Mouse (Mus musculus): ENCODE measurements around the gene Pde6g. TPM values are rescaled to one million over a fixed set of nuclear protein-coding genes. Genes with fewer than 3 reads are reported as not detected.

Gene Pde6g
- 0.10 and 0.13 TPM in 2 replicates for polyA plus RNA-seq (2016; fragmentation: Nextera tagmentation; extraction: Ambion mirVana)

DNA sequence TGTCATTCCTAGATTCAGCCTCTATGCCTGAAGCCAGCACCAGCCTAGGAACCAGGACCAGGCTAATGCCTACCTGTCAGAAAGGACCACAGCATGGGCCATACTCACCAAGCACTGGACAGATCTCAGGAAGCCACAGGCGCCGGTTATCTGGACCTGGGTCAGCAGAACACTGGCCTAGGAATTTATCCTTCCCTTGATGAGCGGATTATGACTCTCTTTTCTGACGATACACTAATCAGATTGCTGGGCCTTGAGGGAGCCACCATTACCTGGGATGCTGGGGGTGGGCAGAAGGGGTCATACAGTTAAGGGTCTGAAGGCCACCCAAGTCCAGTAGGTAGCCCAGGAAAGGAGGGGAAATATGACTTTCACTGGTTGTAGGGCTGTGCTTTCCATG is at the start of gene Pde6g:
Gene Pde6g, minus strand, starts transcription at position 195 of the 400 bp plus-strand sequence.
- ATAC-seq (ENCODE audit: insufficient number of reproducible peaks, low FRiP score): no peak
- H3K4me1 ChIP-seq (replicated peaks): peaks cover 5% of the 10 kb centered on the region
- no peaks in the 10 kb centered on the region for H3K27me3 ChIP-seq (replicated peaks)
- no peak within 1 kb of the TSS for H3K9ac ChIP-seq
- WGBS: 74% methylated on average over 4 of the region's 4 CpGs
- no peaks in the 10 kb centered on the region for H3K9me3 ChIP-seq (replicated peaks)
- peaks cover 4% of the 10 kb centered on the region; the same call in 1 of the 2 replicates for H3K36me3 ChIP-seq
- no peak within 1 kb of the TSS for H3K4me3 ChIP-seq
- no peak within 1 kb of the TSS for H3K4me2 ChIP-seq
- H3K27ac ChIP-seq (ENCODE audit: poor library complexity, severe bottlenecking): no peak within 1 kb of the TSS

DNA sequence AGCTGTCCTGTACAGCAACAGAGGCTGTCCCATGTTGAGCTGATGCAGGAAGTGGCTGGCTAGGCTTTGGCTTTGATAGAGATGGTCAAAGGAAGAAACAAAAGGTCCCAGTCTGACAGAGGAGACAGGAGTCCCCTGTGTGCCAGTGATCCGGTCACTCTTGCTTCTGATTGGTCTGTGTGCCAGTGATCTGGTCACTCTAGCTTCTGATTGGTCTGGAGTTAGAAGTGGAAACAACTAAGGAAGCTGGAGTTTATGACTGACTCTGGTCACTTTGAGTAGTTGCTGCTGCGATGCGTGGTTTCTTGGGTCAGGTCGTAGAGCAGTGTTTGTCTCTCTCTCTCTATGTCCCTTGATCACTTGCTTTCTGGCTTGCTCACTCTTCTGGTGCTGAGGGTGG is 48.4 kb upstream of the Pde6g start:
- no peak for ATAC-seq (ENCODE audit: insufficient number of reproducible peaks, low FRiP score)
- H3K36me3 ChIP-seq: peaks cover 24% of the 10 kb centered on the region
- WGBS: 81% methylated on average over 4 of the region's 4 CpGs
- H3K27ac ChIP-seq (ENCODE audit: poor library complexity, severe bottlenecking): no peak overlapping the region
- H3K4me2 ChIP-seq: no peak overlapping the region
- no peaks in the 10 kb centered on the region for H3K9me3 ChIP-seq (replicated peaks)
- H3K4me1 ChIP-seq (replicated peaks): peaks cover 9% of the 10 kb centered on the region
- H3K4me3 ChIP-seq: no peak overlapping the region
- no peaks in the 10 kb centered on the region for H3K27me3 ChIP-seq (replicated peaks)
- H3K9ac ChIP-seq: no peak overlapping the region

DNA sequence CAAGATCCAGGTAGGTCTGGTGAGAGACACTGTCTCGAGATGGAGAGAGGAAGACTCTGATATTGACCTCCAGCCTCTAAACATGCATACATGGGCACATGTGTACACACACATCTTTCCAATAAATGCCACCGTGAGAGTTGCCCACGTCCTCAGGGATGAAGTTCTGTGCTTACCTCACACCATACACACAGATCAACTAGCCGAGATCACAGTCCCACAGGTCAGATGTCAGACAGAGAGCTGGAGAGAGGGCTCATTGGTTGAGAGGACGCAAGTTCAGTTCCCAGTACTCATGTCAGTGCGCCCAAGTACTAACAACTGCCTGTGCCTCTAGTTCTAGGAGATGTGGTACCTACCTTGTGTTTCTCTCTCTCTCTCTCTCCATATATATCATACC is 47.7 kb upstream of the Pde6g start:
- no peaks in the 10 kb centered on the region for H3K27me3 ChIP-seq (replicated peaks)
- WGBS: 69% methylated on average over 6 of the region's 6 CpGs

DNA sequence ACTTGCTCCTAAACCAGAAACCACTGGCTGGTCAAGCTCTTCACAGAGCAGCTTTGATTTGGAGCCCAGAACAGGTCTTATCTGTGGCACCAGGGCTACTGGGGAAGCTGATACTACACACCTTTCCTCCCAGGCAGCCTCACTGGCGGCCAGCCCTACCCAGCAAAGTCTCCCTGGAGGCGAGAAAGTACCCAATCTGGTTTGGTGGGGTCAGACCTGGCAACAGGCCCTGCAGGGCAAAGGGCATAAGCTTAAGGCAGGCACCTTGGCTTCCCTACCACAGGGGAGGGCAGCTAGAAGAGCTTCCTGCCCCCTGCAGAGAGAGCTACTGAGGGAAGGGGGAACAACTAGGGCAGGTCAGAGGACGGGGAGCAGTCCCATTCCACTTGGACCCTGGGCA is 47.1 kb upstream of the Pde6g start:
- peak overlapping the region; percentile 23; the same call in 1 of the 2 replicates for H3K9ac ChIP-seq
- H3K4me1 ChIP-seq (replicated peaks): peaks cover 9% of the 10 kb centered on the region
- H3K27ac ChIP-seq (ENCODE audit: poor library complexity, severe bottlenecking): no peak overlapping the region
- H3K36me3 ChIP-seq: peaks cover 37% of the 10 kb centered on the region
- no peak for ATAC-seq (ENCODE audit: insufficient number of reproducible peaks, low FRiP score)
- 9% methylated on average over 3 of the region's 3 CpGs for WGBS
- H3K9me3 ChIP-seq (replicated peaks): no peaks in the 10 kb centered on the region
- H3K4me2 ChIP-seq: no peak overlapping the region
- H3K4me3 ChIP-seq: no peak overlapping the region
- H3K27me3 ChIP-seq (replicated peaks): no peaks in the 10 kb centered on the region

More for the DNA sequence above, 47.7 kb upstream of the Pde6g start:
- no peak overlapping the region for H3K9ac ChIP-seq
- H3K36me3 ChIP-seq: peaks cover 30% of the 10 kb centered on the region
- no peak overlapping the region for H3K27ac ChIP-seq (ENCODE audit: poor library complexity, severe bottlenecking)
- H3K4me2 ChIP-seq: no peak overlapping the region
- no peak for ATAC-seq (ENCODE audit: insufficient number of reproducible peaks, low FRiP score)
- no peak overlapping the region for H3K4me3 ChIP-seq
- H3K4me1 ChIP-seq (replicated peaks): peaks cover 9% of the 10 kb centered on the region
- H3K9me3 ChIP-seq (replicated peaks): no peaks in the 10 kb centered on the region

DNA sequence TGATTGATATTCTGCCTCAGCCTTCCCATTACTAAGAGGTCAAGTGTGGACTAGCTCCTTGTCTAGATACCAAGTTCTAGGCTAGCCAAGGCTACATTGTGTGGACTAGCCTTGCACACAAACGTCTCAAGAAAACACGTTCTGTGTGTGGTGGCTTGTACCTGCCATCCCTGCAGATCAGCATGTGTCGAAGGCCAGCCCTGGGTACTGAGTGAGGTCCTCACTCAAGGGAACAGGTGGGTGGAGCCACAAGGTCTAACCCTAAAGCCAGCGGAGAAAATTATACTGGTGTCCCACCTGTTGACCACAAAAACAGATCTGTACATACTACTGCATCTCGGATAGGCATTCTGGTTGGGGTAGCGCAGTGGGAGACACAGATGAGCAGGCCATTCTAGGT is 46.6 kb upstream of the Pde6g start:
- peaks cover 9% of the 10 kb centered on the region for H3K4me1 ChIP-seq (replicated peaks)
- H3K27me3 ChIP-seq (replicated peaks): no peaks in the 10 kb centered on the region
- no peak overlapping the region for H3K27ac ChIP-seq (ENCODE audit: poor library complexity, severe bottlenecking)
- ATAC-seq (ENCODE audit: insufficient number of reproducible peaks, low FRiP score): no peak
- H3K9me3 ChIP-seq (replicated peaks): no peaks in the 10 kb centered on the region
- no peak overlapping the region for H3K9ac ChIP-seq
- peaks cover 42% of the 10 kb centered on the region for H3K36me3 ChIP-seq
- no peak overlapping the region for H3K4me3 ChIP-seq
- no peak overlapping the region for H3K4me2 ChIP-seq
- 76% methylated on average over 6 of the region's 6 CpGs for WGBS

DNA sequence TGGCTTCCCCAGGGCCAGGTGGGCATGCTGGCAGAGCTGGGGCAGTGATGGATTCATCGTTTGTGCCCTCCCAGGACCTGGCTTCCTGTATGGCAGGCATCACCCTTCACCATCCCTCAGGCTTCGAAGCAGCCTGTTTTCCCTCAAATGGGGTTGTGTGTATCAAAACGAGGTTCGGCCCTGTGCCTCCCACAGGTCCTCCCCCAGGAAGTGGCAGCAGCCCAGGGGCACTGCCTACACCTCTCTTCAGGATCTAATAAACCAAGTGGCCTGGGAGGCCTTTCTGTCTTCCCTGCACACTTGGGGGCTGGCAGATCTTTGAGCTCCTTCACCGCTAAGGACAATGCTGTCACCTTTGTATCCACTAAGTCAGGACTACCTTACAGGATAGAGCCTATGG is 45.6 kb upstream of the Pde6g start:
- Histone ChIP-seq H3K4me3 (no peak overlapping the region), H3K9ac (no peak overlapping the region), H3K27ac (ENCODE audit: poor library complexity, severe bottlenecking) (no peak overlapping the region), H3K36me3 (peaks cover 50% of the 10 kb centered on the region), H3K4me1 (replicated peaks) (peaks cover 9% of the 10 kb centered on the region), H3K4me2 (no peak overlapping the region), H3K27me3 (replicated peaks) (no peaks in the 10 kb centered on the region), H3K9me3 (replicated peaks) (no peaks in the 10 kb centered on the region)
- 81% methylated on average over 5 of the region's 5 CpGs for WGBS
- no peak for ATAC-seq (ENCODE audit: insufficient number of reproducible peaks, low FRiP score)

DNA sequence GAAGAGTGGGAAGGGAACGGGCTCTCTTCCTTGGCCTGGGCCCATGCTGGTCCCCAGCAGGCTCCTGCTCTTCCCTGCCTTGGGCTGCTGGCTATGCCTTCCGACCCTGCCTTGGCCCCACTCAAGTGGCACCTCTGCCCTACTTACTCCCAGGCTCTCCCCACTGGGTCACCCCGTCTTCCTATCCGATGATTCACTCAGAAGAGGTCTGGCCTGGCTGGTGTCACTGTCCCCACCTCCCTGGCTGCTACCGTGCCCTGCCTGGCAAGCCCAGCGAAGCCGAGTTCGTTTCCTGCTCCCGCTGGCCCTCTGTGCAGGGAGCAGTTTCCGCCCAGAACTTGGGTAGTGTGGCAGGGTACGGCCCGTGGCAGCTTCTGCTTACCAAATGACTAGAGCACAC is 44.9 kb upstream of the Pde6g start:
- Histone ChIP-seq H3K4me2 (no peak overlapping the region), H3K27me3 (replicated peaks) (no peaks in the 10 kb centered on the region), H3K9me3 (replicated peaks) (no peaks in the 10 kb centered on the region), H3K9ac (no peak overlapping the region), H3K4me3 (no peak overlapping the region), H3K36me3 (peaks cover 50% of the 10 kb centered on the region), H3K4me1 (replicated peaks) (peaks cover 13% of the 10 kb centered on the region), H3K27ac (ENCODE audit: poor library complexity, severe bottlenecking) (no peak overlapping the region)
- 88% methylated on average over 12 of the region's 12 CpGs for WGBS
- ATAC-seq (ENCODE audit: insufficient number of reproducible peaks, low FRiP score): no peak

DNA sequence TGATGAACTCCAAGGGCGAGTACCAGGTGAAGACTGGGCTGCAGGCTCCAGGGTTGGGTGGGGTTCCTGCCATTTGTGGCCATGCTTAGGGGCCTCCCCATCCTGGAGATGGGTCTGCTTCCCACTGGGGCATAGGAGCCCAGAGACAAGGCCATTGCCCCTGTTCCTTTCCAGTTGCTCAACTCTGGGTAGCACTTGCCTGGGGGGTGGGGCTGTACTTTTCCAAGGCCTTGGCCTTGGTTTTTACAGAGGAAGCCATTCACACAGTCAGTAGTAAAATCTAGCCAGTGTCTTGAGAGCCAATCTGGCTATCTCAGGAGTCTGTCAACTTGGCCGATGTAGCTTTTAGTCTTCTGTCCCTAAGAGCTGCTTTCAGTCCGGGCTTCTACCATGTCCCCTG is 44.1 kb upstream of the Pde6g start:
- no peaks in the 10 kb centered on the region for H3K9me3 ChIP-seq (replicated peaks)
- 84% methylated on average over 3 of the region's 3 CpGs for WGBS
- no peaks in the 10 kb centered on the region for H3K27me3 ChIP-seq (replicated peaks)
- H3K4me3 ChIP-seq: no peak overlapping the region
- ATAC-seq (ENCODE audit: insufficient number of reproducible peaks, low FRiP score): no peak
- H3K4me1 ChIP-seq (replicated peaks): peaks cover 20% of the 10 kb centered on the region
- H3K4me2 ChIP-seq: no peak overlapping the region
- H3K9ac ChIP-seq: no peak overlapping the region
- no peak overlapping the region for H3K27ac ChIP-seq (ENCODE audit: poor library complexity, severe bottlenecking)
- peaks cover 50% of the 10 kb centered on the region for H3K36me3 ChIP-seq

DNA sequence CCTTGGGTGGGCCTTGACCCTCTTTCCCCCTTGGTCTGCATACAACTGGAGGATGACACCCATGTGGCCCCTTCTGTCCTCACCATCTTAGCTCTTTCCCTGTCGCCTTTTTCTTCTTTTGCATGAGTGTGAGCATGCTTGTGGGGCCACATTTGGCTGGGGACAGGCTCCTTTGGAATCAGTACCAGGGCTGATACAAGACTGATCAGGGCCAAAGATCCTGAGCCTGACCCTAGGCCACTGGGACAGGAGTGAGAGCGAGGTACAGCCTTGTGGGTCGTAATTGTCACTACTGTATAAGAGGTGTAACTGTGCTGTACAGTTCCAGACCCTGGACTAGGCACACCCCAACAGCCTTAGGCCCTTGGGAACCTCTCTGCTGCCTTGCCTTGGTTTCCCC is 40.6 kb upstream of the Pde6g start:
- no peaks in the 10 kb centered on the region for H3K27me3 ChIP-seq (replicated peaks)
- H3K36me3 ChIP-seq: peaks cover 56% of the 10 kb centered on the region
- H3K4me2 ChIP-seq: no peak overlapping the region
- no peak overlapping the region for H3K9ac ChIP-seq
- H3K4me3 ChIP-seq: no peak overlapping the region
- no peaks in the 10 kb centered on the region for H3K9me3 ChIP-seq (replicated peaks)
- H3K4me1 ChIP-seq (replicated peaks): peaks cover 29% of the 10 kb centered on the region
- no peak for ATAC-seq (ENCODE audit: insufficient number of reproducible peaks, low FRiP score)
- no peak overlapping the region for H3K27ac ChIP-seq (ENCODE audit: poor library complexity, severe bottlenecking)
- WGBS: 80% methylated on average over 3 of the region's 3 CpGs

DNA sequence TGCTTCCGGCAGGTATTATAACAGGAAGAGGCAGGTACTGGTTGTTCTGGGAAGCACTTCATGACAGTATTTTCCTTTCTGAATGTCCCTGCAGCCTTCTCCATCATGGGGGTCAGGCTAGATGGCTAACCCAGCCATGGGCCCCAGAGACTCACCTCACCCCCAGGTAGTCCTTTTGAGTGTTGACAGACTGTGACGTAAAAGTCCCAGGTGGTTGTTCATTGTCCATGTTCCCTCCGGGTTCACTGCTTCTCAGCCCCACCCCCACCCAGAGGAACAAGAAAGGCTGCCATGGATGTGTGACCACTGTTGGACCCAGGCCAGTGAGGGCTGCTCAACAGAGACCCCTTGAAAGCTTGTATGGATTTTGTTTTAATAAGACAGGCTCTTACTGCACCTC is 40.1 kb upstream of the Pde6g start:
- no peak for ATAC-seq (ENCODE audit: insufficient number of reproducible peaks, low FRiP score)
- H3K9ac ChIP-seq: peak overlapping the region; percentile 93
- no peaks in the 10 kb centered on the region for H3K9me3 ChIP-seq (replicated peaks)
- peak overlapping the region; percentile 85; the same call in 1 of the 2 replicates for H3K27ac ChIP-seq (ENCODE audit: poor library complexity, severe bottlenecking)
- peak overlapping the region; percentile 92; the same call in 1 of the 2 replicates for H3K4me3 ChIP-seq
- WGBS: 74% methylated on average over 3 of the region's 3 CpGs
- H3K27me3 ChIP-seq (replicated peaks): no peaks in the 10 kb centered on the region
- H3K36me3 ChIP-seq: peaks cover 56% of the 10 kb centered on the region
- H3K4me1 ChIP-seq (replicated peaks): peaks cover 29% of the 10 kb centered on the region
- H3K4me2 ChIP-seq: peak overlapping the region; percentile 98

DNA sequence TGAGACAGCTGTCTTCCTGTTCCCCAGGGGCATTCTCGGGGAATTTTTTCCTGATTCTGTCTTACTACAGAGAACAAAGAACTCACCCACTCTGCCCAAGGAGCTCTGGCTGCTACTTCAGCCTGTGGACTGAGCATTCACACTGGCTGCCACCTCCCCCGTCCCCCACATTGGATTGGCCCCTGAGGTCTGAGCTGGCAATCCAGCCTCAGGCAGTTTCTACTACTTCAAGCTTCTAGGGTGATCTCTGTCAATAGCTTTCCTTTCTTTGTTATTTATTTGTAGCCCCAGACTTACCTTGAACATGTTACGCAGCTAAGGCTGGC is 39.5 kb upstream of the Pde6g start:
- peak overlapping the region; percentile 93 for H3K9ac ChIP-seq
- 29% methylated on average over 3 of the region's 3 CpGs for WGBS

More for the DNA sequence above, 39.5 kb upstream of the Pde6g start:
- Histone ChIP-seq H3K4me2 (peak overlapping the region; percentile 98), H3K9me3 (replicated peaks) (no peaks in the 10 kb centered on the region), H3K36me3 (peaks cover 56% of the 10 kb centered on the region), H3K27ac (ENCODE audit: poor library complexity, severe bottlenecking) (peak overlapping the region; percentile 85), H3K27me3 (replicated peaks) (no peaks in the 10 kb centered on the region), H3K4me3 (peak overlapping the region; percentile 92), H3K4me1 (replicated peaks) (peaks cover 29% of the 10 kb centered on the region)
- no peak for ATAC-seq (ENCODE audit: insufficient number of reproducible peaks, low FRiP score)
